Mouse (Mus musculus) heart, embryonic 15.5 days (tissue): ENCODE data around the gene Sgf29. TPM values are rescaled to one million over a fixed set of nuclear protein-coding genes. Genes with fewer than 3 reads are reported as not detected.

Experiments
- ATAC-seq: fragments of 200-750 bp; cut with Nextera tagmentation; replicated peaks from 2 replicates; pipeline ENCODE4 v1.8.0; 2017; ENCODE audit warnings: low read depth, moderate TSS enrichment; ENCODE audit not compliant: insufficient number of reproducible peaks, insufficient read depth, low FRiP score
- H3K27ac ChIP-seq: fragments of 300-500 bp; sonication (generic); 2 replicates; pipeline ENCODE4 v1.5.1; 2015; ENCODE audit warnings: mild to moderate bottlenecking, inconsistent platforms
- H3K27me3 ChIP-seq: fragments of 300-500 bp; sonication (generic); 2 replicates; pipeline ENCODE4 v1.6.1; 2015; ENCODE audit warnings: inconsistent platforms
- H3K36me3 ChIP-seq: fragments of 300-500 bp; sonication (generic); 2 replicates; pipeline ENCODE4 v1.6.1; 2015; ENCODE audit warnings: mild to moderate bottlenecking, inconsistent platforms
- H3K4me1 ChIP-seq: fragments of 300-500 bp; sonication (generic); replicated peaks from 2 replicates; pipeline ENCODE4 v1.6.1; 2015; ENCODE audit warnings: inconsistent platforms
- H3K4me2 ChIP-seq: fragments of 300-500 bp; sonication (generic); 2 replicates; pipeline ENCODE4 v1.6.1; 2015; ENCODE audit warnings: inconsistent platforms, mild to moderate bottlenecking, moderate library complexity
- H3K4me3 ChIP-seq: fragments of 300-500 bp; sonication (generic); 2 replicates; pipeline ENCODE4 v1.5.1; 2015; ENCODE audit warnings: mild to moderate bottlenecking, inconsistent platforms
- H3K9ac ChIP-seq: fragments of 300-500 bp; sonication (generic); 2 replicates; pipeline ENCODE4 v1.6.1; 2015; ENCODE audit warnings: mild to moderate bottlenecking, inconsistent platforms
- H3K9me3 ChIP-seq: fragments of 300-500 bp; sonication (generic); replicated peaks from 2 replicates; pipeline ENCODE4 v1.6.1; 2016; ENCODE audit warnings: inconsistent platforms
- WGBS: fragments of 180-500 bp; shearing (Covaris S2); methylation state at CpG from one replicate; pipeline ENCODE4 v1.1.7; 2015; ENCODE audit warnings: mixed read lengths; 5-methylcytosine and 5-hydroxymethylcytosine counted together
- polyA plus RNA-seq: library from polyadenylated mRNA; unstranded; fragments of >200 nt; fragmentation: Nextera tagmentation; extraction: Ambion mirVana; gene quantifications from 2 replicates; pipeline ENCODE4 v1.2.1, GENCODE M21; 2015

Gene Sgf29
- polyA plus RNA-seq, 1 experiment from 2014 or later, result 21.0 TPM

DNA sequence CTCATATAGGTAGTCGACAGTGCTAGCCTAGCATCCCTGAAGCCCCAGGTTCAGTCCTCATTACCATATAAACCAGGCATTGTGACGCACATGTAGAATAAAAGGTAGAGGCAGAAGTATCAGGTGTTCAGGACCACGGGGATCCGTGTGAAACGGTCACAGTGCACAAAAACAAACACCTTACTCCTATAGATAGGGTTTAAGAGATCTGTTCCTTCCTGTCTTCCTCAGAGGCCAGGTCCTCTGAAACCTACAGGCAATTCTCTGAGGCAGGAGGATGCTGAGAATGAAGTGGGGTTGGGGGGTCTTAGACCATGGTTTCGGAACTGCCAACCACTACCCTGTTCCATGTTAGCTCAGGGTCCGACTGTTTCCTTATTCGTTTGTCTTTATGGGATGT, 48.7 kb downstream of the Sgf29 start:
- WGBS, result 91% methylated on average over 8 of the region's 8 CpGs
- ATAC-seq, result no peak
- Histone ChIP-seq H3K9ac (no peak overlapping the region), H3K9me3 (no peaks in the 10 kb centered on the region), H3K4me3 (no peak overlapping the region), H3K4me2 (no peak overlapping the region), H3K27ac (no peak overlapping the region), H3K36me3 (no peaks in the 10 kb centered on the region), H3K27me3 (peaks cover 15% of the 10 kb centered on the region), H3K4me1 (peaks cover 30% of the 10 kb centered on the region)

DNA sequence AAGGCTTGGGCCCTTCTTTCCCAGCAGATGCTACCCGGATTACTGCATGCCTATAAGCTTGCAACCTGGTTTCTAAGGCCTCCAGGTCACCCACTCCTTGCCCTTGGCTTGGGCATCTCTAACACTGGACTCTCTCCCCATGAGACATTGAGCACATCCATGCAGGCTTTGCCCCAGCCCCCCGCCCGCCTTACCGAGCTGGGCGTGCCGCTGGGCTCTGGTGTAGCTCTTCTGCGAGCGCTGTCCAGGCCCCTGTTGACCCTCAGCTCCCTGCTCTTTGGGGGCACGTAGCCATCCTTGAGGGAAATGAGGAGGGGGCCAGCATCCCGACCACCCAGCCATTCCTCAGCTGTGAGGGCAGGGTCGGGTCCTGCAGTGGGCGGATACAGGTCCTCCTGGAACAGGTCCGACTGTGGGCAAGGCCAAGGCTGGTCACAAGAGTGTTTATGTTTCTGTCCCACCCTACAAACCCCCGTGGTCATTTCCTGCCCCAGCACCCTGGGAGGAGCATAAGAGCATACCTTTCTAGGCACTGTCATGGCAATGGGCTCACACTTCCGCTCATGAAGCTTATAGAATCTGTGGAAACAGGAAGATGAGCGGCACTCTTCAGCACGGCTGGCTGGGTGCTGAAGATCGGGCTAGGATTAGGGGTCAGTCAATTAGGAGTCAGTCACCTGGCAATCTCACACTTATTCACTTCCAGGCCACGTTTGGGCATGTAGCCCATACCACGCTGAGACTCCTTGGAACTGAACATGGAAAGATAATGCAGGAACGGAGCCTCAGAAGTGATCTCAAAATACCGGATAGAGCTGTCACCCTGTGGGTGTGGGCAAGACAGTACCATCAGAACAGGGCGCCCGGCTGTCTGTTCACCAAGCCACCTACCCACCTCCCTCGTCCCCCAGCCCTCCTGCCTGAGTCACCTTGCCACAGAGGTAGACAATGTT, 51.2 kb downstream of the Sgf29 start:
- Histone ChIP-seq H3K9me3 (no peaks in the 10 kb centered on the region), H3K36me3 (no peaks in the 10 kb centered on the region), H3K4me3 (no peak overlapping the region), H3K27ac (no peak overlapping the region), H3K4me1 (peaks cover 32% of the 10 kb centered on the region), H3K27me3 (peaks cover 40% of the 10 kb centered on the region), H3K9ac (no peak overlapping the region), H3K4me2 (peak overlapping the region; percentile 56; the same call in 1 of the 2 replicates)
- WGBS, result 76% methylated on average over 25 of the region's 25 CpGs
- ATAC-seq, result no peak

DNA sequence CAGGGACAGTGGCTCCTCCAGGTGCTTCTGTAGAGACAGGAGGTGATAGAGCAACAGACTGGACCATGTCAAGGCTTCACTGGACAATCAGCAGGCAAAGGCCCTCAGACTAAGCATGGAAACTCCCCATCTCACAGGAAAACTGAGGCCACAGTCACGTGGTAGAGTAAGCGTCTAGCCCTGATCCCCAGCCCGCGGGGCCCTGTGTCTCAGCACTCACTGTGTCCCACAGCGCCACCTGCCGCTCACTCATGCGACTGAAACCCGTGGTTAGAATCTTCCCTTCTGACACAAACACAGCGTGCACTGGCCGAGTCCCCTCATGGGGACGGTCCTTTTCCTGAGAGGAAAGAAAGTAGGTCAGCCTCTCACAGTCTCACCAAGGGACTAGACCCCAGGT, 52.0 kb downstream of the Sgf29 start:
- H3K9me3 ChIP-seq, result no peaks in the 10 kb centered on the region
- H3K9ac ChIP-seq, result peak overlapping the region; percentile 46
- H3K36me3 ChIP-seq, result no peaks in the 10 kb centered on the region
- H3K4me3 ChIP-seq, result peak overlapping the region; percentile 23
- peaks cover 47% of the 10 kb centered on the region for H3K27me3 ChIP-seq
- peak overlapping the region; percentile 56 for H3K4me2 ChIP-seq
- ATAC-seq, result 0 out of 2 replicates have a peak, but pooled peaks have one; percentile 29
- WGBS, result 2% methylated on average over 11 of the region's 11 CpGs
- peaks cover 32% of the 10 kb centered on the region for H3K4me1 ChIP-seq
- no peak overlapping the region for H3K27ac ChIP-seq

GRCm38 (mm10) chr7:126701559-126702357, 52.6 kb downstream of the Sgf29 start:
- Histone ChIP-seq H3K9ac (peak overlapping the region; percentile 46), H3K27ac (0 out of 2 replicates have a peak overlapping the region, but pooled peaks have one; percentile 1), H3K27me3 (peaks cover 49% of the 10 kb centered on the region), H3K9me3 (no peaks in the 10 kb centered on the region), H3K4me2 (peak overlapping the region; percentile 56), H3K36me3 (no peaks in the 10 kb centered on the region), H3K4me1 (peaks cover 26% of the 10 kb centered on the region), H3K4me3 (peak overlapping the region; percentile 23)
- 53% methylated on average over 24 of the region's 24 CpGs for WGBS
- ATAC-seq, result no peak

DNA sequence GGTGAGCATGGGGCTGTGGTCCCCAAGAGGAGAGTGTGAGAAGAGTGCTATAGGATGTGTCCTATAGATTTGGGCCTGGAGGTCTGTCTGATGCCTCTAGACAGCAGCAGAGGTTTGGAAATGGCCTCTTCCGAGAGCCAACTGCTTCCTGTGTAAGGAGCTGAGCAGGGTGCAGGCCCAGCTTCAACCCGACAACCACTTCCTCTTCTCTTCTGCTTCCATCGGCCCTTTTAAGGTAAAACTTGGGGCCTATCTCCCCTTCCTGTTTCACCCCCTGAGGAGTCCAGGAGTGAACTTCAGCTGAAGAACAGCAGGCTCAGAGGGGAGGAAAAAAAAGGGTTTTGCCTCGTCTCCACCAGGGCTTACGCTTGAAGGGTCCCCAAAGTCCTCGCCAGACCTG, 53.2 kb downstream of the Sgf29 start:
- peaks cover 49% of the 10 kb centered on the region for H3K27me3 ChIP-seq
- H3K4me2 ChIP-seq, result peak overlapping the region; percentile 56; the same call in 1 of the 2 replicates
- H3K9ac ChIP-seq, result no peak overlapping the region
- H3K9me3 ChIP-seq, result no peaks in the 10 kb centered on the region
- 0 out of 2 replicates have a peak overlapping the region, but pooled peaks have one; percentile 1 for H3K27ac ChIP-seq
- 71% methylated on average over 6 of the region's 6 CpGs for WGBS
- H3K36me3 ChIP-seq, result no peaks in the 10 kb centered on the region
- peak overlapping the region; percentile 49; the same call in 1 of the 2 replicates for H3K4me3 ChIP-seq
- no peak for ATAC-seq
- peaks cover 22% of the 10 kb centered on the region for H3K4me1 ChIP-seq

- Histone ChIP-seq H3K27me3 (peaks cover 49% of the 10 kb centered on the region), H3K4me3 (peak overlapping the region; percentile 49), H3K4me1 (peaks cover 22% of the 10 kb centered on the region), H3K27ac (peak overlapping the region; percentile 25; the same call in 1 of the 2 replicates), H3K9ac (0 out of 2 replicates have a peak overlapping the region, but pooled peaks have one; percentile 22), H3K4me2 (peak overlapping the region; percentile 36; the same call in 1 of the 2 replicates), H3K36me3 (no peaks in the 10 kb centered on the region), H3K9me3 (no peaks in the 10 kb centered on the region)
- WGBS, result 69% methylated on average over 12 of the region's 12 CpGs
- ATAC-seq, result no peak
These were observed 54.0 kb downstream of the Sgf29 start for GRCm38 (mm10) chr7:126702861-126703756.

GRCm38 (mm10) chr7:126703757-126704077, 54.6 kb downstream of the Sgf29 start:
- peak overlapping the region; percentile 71; the same call in 1 of the 2 replicates for H3K4me2 ChIP-seq

DNA sequence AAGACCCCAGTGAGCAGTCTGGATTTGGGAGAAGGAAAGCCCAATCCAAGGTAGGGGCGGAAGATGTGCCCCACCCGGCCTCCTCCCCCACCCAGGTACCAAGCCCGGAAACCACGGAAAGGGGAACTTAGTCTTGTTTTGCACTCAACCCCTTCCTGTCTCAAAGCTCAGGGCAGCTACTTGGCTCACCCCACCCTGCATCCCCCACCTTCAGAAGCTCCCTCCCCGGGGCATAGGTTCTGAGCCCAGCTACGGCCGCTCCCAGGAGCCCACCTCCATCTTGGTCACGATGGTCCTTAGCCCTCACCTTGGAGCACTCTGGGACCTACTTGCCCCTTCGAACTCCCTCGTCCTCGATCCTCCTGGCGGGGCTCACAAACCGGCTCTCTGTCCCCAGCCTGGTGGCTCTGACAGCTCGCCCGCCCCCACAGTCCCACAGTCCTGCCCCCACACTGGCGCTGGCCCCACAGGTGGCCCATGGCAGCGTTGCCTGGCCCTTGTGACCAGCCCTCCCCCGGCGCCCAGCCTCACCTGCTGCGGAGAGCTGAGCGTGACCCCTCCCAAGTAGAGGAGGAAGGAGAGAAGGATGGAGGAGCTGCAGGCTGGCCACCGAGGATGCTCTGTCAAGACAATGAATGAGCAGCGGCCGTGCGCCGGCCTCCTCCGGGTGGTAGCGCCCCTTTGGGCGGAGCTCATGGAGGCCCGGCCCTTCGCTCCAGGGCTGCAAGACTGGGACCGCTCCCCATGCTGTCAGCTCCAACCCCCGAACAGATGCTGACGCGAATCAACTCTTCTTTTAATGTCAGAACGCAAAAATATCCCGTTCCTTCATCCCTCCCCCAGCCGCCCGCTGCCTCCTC, 55.2 kb downstream of the Sgf29 start:
- peak overlapping the region; percentile 71 for H3K4me2 ChIP-seq
- H3K4me3 ChIP-seq, result peak overlapping the region; percentile 49
- no peaks in the 10 kb centered on the region for H3K9me3 ChIP-seq
- ATAC-seq, result peak; percentile 48
- H3K9ac ChIP-seq, result peak overlapping the region; percentile 18
- peaks cover 22% of the 10 kb centered on the region for H3K4me1 ChIP-seq
- H3K36me3 ChIP-seq, result no peaks in the 10 kb centered on the region
- peak overlapping the region; percentile 31; the same call in 1 of the 2 replicates for H3K27ac ChIP-seq
- 3% methylated on average over 39 of the region's 39 CpGs for WGBS
- peaks cover 49% of the 10 kb centered on the region for H3K27me3 ChIP-seq

More at GRCm38 (mm10) chr7:126703757-126704077, 54.6 kb downstream of the Sgf29 start:
- WGBS, result 19% methylated on average over 7 of the region's 7 CpGs
- H3K27me3 ChIP-seq, result peaks cover 49% of the 10 kb centered on the region
- no peak overlapping the region; the same call in 1 of the 2 replicates for H3K27ac ChIP-seq
- H3K4me1 ChIP-seq, result peaks cover 22% of the 10 kb centered on the region
- H3K4me3 ChIP-seq, result peak overlapping the region; percentile 49
- ATAC-seq, result no peak
- H3K9ac ChIP-seq, result 0 out of 2 replicates have a peak overlapping the region, but pooled peaks have one; percentile 22
- no peaks in the 10 kb centered on the region for H3K9me3 ChIP-seq
- no peaks in the 10 kb centered on the region for H3K36me3 ChIP-seq

GRCm38 (mm10) chr7:126707442-126708174, 58.5 kb downstream of the Sgf29 start, which contains the start of gene Coro1a:
TSS of gene Coro1a (minus strand) at chr7:126707787.
- peaks cover 36% of the 10 kb centered on the region for H3K27me3 ChIP-seq
- 78% methylated on average over 19 of the region's 19 CpGs for WGBS

More at GRCm38 (mm10) chr7:126707442-126708174, 58.5 kb downstream of the Sgf29 start, which contains the start of gene Coro1a:
- H3K9me3 ChIP-seq, result no peaks in the 10 kb centered on the region
- H3K9ac ChIP-seq, result no peak within 1 kb of the TSS
- ATAC-seq, result no peak
- no peak within 1 kb of the TSS for H3K4me3 ChIP-seq
- H3K4me1 ChIP-seq, result peaks cover 13% of the 10 kb centered on the region
- no peak within 1 kb of the TSS for H3K27ac ChIP-seq
- no peak within 1 kb of the TSS for H3K4me2 ChIP-seq
- no peaks in the 10 kb centered on the region for H3K36me3 ChIP-seq
